Mouse (Mus musculus): ENCODE measurements around the gene Chn1.
"Not testable (repeated sequence)": the region's sequence is repeated elsewhere in the genome, so short reads cannot be mapped to it uniquely, and the experiment has no call there.

The Chn1 gene

DNA sequence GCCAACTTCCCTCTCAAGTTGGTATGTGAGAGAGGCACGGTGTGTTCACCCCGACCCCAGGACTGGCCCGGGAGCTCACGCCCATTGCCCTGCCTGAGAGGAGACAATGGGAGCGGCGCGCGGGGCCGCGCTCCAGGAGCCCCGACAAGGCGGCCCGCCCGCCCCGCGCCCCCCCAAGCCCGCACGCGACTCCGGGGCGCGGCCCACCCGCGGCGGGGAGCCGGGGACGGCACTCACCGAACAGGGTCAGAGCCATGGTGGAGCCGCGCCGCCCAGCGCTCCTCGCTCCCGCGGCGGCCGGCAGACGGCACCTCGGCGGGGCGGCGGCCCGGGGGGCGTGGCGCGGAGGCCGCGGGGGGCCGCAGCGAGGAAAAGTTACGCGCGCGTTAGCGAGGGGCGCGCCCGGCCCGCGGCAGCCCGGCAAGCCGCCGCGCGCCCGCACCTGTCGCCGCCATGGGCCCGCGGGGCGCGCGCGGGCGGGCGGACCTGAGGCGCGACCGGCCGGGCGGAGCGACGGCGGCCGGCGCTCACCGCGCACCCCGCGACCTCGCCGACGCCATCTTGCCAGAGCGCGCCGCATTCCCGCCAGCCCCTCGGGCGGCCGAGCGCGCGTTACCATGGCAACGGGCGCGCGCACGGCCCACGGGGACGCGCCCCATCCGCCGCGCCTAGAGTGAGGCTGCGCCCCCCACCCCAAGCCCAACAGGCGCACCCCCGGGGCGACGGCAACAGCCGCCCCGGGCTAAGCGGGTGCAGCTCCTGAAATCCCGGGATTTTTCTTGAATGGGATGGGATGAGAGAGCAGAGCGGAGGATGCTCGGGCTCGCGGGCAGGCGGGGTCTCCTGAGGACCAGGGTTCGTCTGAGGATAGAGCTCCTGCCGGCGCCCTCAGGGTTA, at the start of gene Chn1:
Chn1 (minus strand) TSS at position 561 of the 897 bp plus-strand sequence.
- DNase-seq = peak; percentile 31

GRCm38 (mm10) chr2:73818742-73819141, 43.6 kb upstream of the Chn1 start:
- no peak for DNase-seq

DNA sequence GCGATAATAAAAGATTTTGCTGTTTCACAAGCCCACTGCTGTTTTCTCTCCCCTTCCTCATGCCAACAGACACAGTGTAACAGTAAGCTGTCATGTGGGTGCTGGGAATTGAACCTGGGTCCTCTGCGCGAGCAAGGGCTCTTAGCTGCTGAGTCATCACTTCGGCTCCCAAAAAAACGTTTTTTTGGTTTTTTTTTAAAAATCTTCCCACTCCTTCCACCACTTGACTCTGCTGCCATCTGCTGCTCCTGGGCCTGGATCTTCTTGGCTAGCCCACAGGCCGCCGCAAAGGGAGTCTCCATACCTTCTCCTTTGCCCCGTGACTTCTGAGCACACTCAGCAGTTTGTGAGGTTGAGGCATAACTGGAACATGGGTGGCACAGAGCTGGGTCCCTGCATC, 32.5 kb upstream of the Chn1 start:
- no peak for DNase-seq

DNA sequence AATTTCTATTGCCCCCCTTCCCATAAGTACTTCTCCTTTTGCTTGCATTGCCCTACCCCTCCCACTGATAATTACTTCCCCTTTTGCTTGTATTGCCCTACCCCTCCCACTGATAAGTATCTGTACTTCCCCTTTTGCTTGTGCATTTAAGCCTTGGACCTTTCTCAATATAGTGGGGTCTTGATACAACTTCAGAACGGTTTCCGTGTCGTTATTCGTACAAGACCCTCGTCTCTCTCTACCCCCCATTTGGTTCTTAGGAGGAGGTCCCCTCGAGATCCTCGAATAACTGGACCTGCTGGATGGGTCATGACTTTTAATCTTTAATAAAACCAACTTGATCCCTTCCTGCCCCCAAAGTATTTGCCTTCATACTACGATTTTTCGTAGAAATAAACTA, 25.0 kb upstream of the Chn1 start:
- not testable (repeated sequence) for DNase-seq

GRCm38 (mm10) chr2:73798786-73799185, 23.6 kb upstream of the Chn1 start:
- no peak for DNase-seq

DNA sequence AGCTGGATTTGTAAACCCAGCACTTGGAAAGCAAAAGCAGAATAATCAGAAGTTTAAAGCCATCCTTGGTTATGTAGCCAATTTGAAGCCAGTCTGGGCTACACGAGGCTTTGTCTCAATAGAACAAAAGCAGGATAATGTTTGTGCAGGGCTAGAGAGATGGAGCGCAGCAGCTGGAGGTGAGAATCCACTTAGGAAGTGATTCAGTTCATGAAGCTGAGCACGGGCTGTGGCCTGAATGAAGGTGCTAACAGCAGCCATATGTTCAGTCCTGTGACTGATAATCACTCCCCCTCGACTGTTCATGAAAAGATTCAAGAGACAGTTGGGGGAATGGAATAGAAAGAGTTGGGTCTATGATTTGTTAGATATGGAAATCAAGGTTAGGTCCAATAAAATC, 23.0 kb upstream of the Chn1 start:
- DNase-seq = no peak

GRCm38 (mm10) chr2:73791846-73792630, 16.9 kb upstream of the Chn1 start:
- no peak for DNase-seq

GRCm38 (mm10) chr2:73790332-73790731, 15.2 kb upstream of the Chn1 start:
- no peak for DNase-seq

GRCm38 (mm10) chr2:73788395-73788794, 13.2 kb upstream of the Chn1 start:
- DNase-seq = no peak

- no peak for DNase-seq
Measured at GRCm38 (mm10) chr2:73782371-73782905, 7.3 kb upstream of the Chn1 start.

DNA sequence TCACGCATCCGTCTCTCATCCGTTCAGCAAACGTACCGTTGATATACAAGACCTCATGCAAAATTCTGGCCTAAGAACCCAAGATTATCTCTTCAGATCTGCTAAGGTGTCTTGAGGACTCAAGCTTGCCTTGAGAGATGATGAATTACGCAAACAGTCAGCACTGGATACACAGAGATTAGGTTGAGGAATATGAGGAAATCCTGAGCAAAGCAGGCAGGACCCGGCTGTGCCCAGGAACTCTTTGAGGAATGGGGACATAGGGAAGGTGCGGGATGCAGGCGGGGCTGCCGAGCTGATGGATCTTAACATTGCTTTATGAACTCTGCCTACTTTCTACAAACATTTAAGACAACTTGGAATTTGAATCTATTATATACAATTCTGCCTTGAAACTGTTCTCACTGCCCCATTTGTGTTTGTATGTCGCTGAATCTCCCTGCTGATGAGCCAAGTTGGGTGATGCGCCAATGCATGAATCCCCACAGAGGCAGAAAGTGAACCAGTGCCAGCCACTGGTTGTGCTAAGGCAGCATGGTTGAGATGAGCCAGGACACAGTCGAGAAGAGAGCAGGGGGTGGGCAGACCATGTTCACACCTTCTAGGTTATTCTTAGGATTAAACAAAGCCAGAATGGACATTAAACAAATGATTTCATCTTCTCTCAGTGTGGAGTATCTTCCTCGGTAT, 5.3 kb upstream of the Chn1 start:
- no peak for DNase-seq

DNA sequence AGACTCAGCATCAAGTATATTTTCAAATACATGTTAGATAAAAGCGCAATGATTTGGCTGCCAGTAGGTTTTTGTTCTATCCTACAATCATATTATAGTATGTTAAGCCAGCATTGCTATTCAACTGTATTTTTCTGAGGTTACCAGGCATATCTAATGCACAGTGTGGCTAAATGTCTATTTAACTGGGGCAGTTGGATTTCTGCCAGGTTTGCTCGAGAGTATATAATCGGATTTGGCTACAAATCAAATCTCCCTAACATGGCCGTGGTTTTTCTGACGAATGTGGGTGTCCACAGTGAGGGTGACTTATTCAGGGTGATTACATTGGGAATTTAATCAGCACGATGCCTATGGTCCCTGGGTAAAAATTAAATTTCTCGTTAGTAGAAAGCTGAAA, 4.7 kb upstream of the Chn1 start:
- DNase-seq = no peak

GRCm38 (mm10) chr2:73779016-73779595, 4.0 kb upstream of the Chn1 start:
- DNase-seq = no peak

GRCm38 (mm10) chr2:73776936-73777335, 1.8 kb upstream of the Chn1 start:
- no peak for DNase-seq

GRCm38 (mm10) chr2:73775683-73776310, 651 bp upstream of the Chn1 start:
- DNase-seq = no peak

DNA sequence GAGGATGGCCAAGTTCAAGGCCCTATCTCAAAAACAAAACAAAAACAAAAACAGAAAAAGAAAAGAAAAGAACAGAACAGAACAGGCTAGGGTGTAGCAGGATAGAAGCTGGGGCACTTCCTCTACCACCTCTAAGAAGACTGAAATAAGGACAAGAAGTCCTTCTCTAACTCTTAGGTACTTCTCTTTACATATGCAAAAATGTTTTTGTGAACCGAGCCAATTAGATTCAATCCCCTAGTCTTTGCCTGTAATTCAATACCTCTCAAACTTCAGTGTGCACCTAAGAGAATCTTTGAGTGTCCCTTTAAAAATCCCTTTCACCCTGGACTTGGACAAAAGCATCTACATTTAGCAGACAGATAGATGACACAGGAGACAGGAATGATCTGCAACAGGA, 2.2 kb downstream of the Chn1 start:
- DNase-seq = no peak

DNA sequence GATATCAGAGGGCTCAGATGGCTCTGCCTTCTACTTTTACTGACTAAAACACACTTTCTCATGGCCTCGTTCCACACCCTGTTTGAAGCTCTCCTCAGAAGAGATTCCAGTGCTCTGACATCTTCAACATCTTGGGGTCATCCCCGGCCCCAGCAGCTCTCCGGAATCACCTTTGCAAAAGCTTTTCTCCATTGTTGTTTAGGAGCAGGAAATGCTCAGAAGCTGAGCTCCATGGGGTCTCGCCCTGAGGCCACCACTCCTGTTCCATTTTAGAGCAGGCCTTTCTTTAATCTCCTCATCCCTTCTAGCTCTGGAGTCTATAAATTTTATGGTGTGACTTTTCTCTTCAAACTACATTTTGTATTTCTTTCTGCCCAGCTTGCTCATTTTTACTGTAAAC, 6.5 kb downstream of the Chn1 start:
- no peak for DNase-seq

DNA sequence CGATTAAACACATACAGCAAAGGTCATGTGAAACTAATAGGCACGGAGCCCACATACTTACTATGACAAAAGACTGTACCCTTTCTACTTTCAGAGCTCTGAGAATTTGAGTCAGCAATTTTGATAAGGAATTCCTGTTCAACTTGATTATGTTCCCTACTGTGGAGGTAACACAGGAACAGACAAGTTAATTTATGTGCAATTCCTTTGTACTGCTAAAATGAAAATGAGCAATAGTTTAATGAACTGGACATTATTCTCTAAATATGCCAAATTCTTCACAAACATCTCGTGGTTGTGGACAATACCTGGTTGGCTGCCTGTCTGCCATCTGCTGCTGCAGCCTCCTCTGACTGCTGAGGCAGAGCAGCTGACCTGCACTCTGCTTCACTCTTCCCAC, 11.6 kb downstream of the Chn1 start:
- DNase-seq = no peak

DNA sequence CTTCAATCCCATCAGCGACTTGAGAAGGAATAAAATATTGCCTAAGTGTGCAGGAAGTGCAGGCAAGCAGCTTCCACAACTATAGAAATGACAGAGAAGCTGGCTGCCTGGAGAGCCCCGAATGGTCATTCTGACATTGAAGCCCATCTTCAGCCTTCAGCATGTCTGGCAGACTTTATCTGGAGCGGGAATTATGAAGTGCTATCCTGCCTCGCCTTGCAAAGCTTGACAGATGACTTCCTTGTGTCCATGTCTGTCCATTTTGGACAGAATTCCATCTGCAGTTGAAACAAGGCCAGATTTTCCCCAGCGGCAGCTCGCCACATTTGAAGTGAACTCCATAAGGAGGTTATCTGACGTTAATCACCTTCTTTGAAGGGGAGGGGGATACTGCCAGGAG, 15.2 kb downstream of the Chn1 start:
- no peak for DNase-seq

DNA sequence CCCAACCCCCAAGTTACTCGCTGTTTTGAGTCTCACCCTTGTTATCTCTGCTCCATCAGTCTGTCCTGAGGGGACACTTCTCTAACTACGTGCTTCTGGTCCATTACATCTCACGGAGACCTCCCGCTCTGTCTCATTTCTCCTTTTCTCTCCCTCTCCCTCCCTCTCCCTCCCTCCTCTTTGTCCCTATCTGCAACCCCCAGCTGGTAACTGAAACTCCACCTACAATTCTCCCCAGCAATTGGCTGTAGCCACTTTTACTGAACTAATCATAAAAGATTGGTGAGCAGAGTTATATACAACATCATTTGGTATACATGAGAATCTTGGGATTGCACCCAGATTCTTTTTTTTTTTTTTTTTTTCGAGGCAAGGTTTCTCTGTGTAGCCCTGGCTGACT, 16.1 kb downstream of the Chn1 start:
- DNase-seq = no peak

DNA sequence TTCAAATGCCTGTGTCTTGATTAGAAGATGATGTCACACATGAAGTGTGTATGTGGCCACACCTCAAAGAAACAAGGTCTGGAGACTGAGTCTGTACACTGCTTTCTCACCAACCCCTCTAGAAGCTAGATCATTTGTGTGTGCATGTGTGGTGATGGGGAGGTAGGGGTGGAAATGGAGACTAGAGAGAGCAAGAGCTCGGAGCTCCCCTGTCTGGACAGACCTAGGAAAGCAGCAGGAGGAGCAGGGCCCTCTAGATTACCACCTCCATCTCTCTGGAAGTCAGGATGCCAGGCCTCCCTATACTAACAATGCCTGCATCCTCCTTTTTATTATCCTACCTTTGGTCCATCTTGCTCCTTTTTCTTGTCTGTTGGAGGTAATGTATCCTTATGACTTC, 27.8 kb downstream of the Chn1 start:
- no peak for DNase-seq

DNA sequence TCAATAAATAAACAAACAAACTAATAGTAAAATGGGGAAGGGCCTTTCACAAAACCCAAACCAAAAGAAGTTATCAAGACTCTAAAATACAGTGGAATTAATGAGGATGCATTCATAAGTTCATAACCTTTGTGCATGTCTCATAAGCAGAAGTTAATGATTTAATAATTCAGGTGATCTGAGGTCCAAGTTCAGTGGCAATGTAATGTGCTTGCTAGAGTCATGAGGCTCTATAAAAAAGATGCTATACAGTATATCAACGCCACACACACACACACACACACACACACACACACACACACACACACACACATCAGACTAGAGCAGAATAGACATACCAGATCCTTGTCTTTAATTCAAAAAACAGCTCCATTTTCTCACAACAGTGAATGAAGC, 28.8 kb downstream of the Chn1 start:
- DNase-seq = no peak
